Mouse (Mus musculus) heart, adult 2 months (tissue): ENCODE results near the gene Wwox.

Experiments
- CTCF ChIP-seq: fragments of 200-600 bp; IDR thresholded peaks from 2 replicates; pipeline ENCODE4 v1.8.1; 2022; ENCODE audit warnings: antibody characterized with exemption, mild to moderate bottlenecking, moderate library complexity
- EP300 ChIP-seq: fragments of 200-500 bp; IDR thresholded peaks from 2 replicates; pipeline ENCODE4 v1.6.1; 2011; ENCODE audit warnings: low read depth, low read length, control low read depth; ENCODE audit not compliant: insufficient read depth

GRCm38 (mm10) chr8:114398326-114398725, 41.1 kb upstream of the Wwox start:
- TF ChIP-seq CTCF = no peak
- TF ChIP-seq EP300 = no peak
